Mouse (Mus musculus): ENCODE results near the gene Olfr846. TPM values are rescaled to one million over a fixed set of nuclear protein-coding genes. Genes with fewer than 3 reads are reported as not detected.

The Olfr846 gene
- not detected in 2 replicates for polyA plus RNA-seq (2014; fragmentation: Nextera tagmentation; extraction: Ambion mirVana)

GRCm38 (mm10) chr9:19363905-19364304 is at the start of gene Olfr846:
TSS of gene Olfr846 (minus strand) at chr9:19364005.
- H3K27me3 ChIP-seq (ENCODE audit: control insufficient read depth, insufficient read depth, low read length) = no peaks in the 10 kb centered on the region
- ATAC-seq (ENCODE audit: insufficient number of reproducible peaks, low FRiP score, low TSS enrichment, low read depth) (no peak), DNase-seq (ENCODE audit: low spot score) (no peak)
- no peak within 1 kb of the TSS for H3K27ac ChIP-seq (replicated peaks; ENCODE audit: low read depth, low read length)
- no peaks in the 10 kb centered on the region for H3K4me1 ChIP-seq (ENCODE audit: control insufficient read depth, insufficient read depth, low read length)
- no peak within 1 kb of the TSS for H3K9ac ChIP-seq (ENCODE audit: low read length)
- WGBS = 69% methylated on average over 1 of the region's 1 CpGs
- H3K36me3 ChIP-seq (ENCODE audit: control insufficient read depth, insufficient read depth, low read length) = no peaks in the 10 kb centered on the region
- no peak within 1 kb of the TSS for H3K4me3 ChIP-seq (ENCODE audit: low read depth, low read length)
- 0 out of 2 replicates have a peak, but pooled peaks cover 2% of the 10 kb centered on the region for H3K9me3 ChIP-seq (ENCODE audit: control insufficient read depth, low read length)
- H3K4me2 ChIP-seq (ENCODE audit: low read depth, severe bottlenecking) = no peak within 1 kb of the TSS

GRCm38 (mm10) chr9:19378569-19378968 is 14.8 kb upstream of the Olfr846 start, which contains the start of gene Olfr847:
TSS of gene Olfr847 (minus strand) at chr9:19378669.
- 75% methylated on average over 1 of the region's 1 CpGs for WGBS
- no peaks in the 10 kb centered on the region for H3K4me1 ChIP-seq (ENCODE audit: control insufficient read depth, insufficient read depth, low read length)
- H3K4me3 ChIP-seq (ENCODE audit: low read depth, low read length) = no peak within 1 kb of the TSS
- no peaks in the 10 kb centered on the region for H3K27me3 ChIP-seq (ENCODE audit: control insufficient read depth, insufficient read depth, low read length)
- ATAC-seq (ENCODE audit: insufficient number of reproducible peaks, low FRiP score, low TSS enrichment, low read depth) (no peak), DNase-seq (ENCODE audit: low spot score) (no peak)
- no peak within 1 kb of the TSS for H3K4me2 ChIP-seq (ENCODE audit: low read depth, severe bottlenecking)
- no peak within 1 kb of the TSS for H3K27ac ChIP-seq (replicated peaks; ENCODE audit: low read depth, low read length)
- no peaks in the 10 kb centered on the region for H3K9me3 ChIP-seq (ENCODE audit: control insufficient read depth, low read length)
- H3K9ac ChIP-seq (ENCODE audit: low read length) = no peak within 1 kb of the TSS
- no peaks in the 10 kb centered on the region for H3K36me3 ChIP-seq (ENCODE audit: control insufficient read depth, insufficient read depth, low read length)

GRCm38 (mm10) chr9:19336157-19336556 is 27.6 kb downstream of the Olfr846 start, which contains the start of gene Olfr845:
TSS of gene Olfr845 (plus strand) at chr9:19336457.
- 80% methylated on average over 1 of the region's 1 CpGs for WGBS

GRCm38 (mm10) chr9:19316047-19316446 is 47.8 kb downstream of the Olfr846 start, which contains the start of gene Olfr844:
TSS of gene Olfr844 (plus strand) at chr9:19316347.
- no peak for DNase-seq (ENCODE audit: low spot score)
- no peak for ATAC-seq (ENCODE audit: insufficient number of reproducible peaks, low FRiP score, low TSS enrichment, low read depth)
- H3K9me3 ChIP-seq (ENCODE audit: control insufficient read depth, low read length) = no peaks in the 10 kb centered on the region
- no peaks in the 10 kb centered on the region for H3K4me1 ChIP-seq (ENCODE audit: control insufficient read depth, insufficient read depth, low read length)
- no peak within 1 kb of the TSS for H3K4me3 ChIP-seq (ENCODE audit: low read depth, low read length)
- no peaks in the 10 kb centered on the region for H3K36me3 ChIP-seq (ENCODE audit: control insufficient read depth, insufficient read depth, low read length)
- H3K4me2 ChIP-seq (ENCODE audit: low read depth, severe bottlenecking) = no peak within 1 kb of the TSS
- H3K9ac ChIP-seq (ENCODE audit: low read length) = no peak within 1 kb of the TSS
- H3K27ac ChIP-seq (replicated peaks; ENCODE audit: low read depth, low read length) = no peak within 1 kb of the TSS
- H3K27me3 ChIP-seq (ENCODE audit: control insufficient read depth, insufficient read depth, low read length) = no peaks in the 10 kb centered on the region

More at GRCm38 (mm10) chr9:19336157-19336556, 27.6 kb downstream of the Olfr846 start, which contains the start of gene Olfr845:
- Histone ChIP-seq H3K36me3 (ENCODE audit: control insufficient read depth, insufficient read depth, low read length) (no peaks in the 10 kb centered on the region), H3K4me3 (ENCODE audit: low read depth, low read length) (no peak within 1 kb of the TSS), H3K9ac (ENCODE audit: low read length) (no peak within 1 kb of the TSS), H3K4me1 (ENCODE audit: control insufficient read depth, insufficient read depth, low read length) (no peaks in the 10 kb centered on the region), H3K27ac (replicated peaks; ENCODE audit: low read depth, low read length) (no peak within 1 kb of the TSS), H3K9me3 (ENCODE audit: control insufficient read depth, low read length) (no peaks in the 10 kb centered on the region; the same call in 1 of the 2 replicates), H3K27me3 (ENCODE audit: control insufficient read depth, insufficient read depth, low read length) (no peaks in the 10 kb centered on the region), H3K4me2 (ENCODE audit: low read depth, severe bottlenecking) (no peak within 1 kb of the TSS)
- no peak for DNase-seq (ENCODE audit: low spot score)
- ATAC-seq (ENCODE audit: insufficient number of reproducible peaks, low FRiP score, low TSS enrichment, low read depth) = no peak

Other genes with a start within 250 kb of the Olfr846 start
- gene Olfr836, start 243.6 kb downstream of the Olfr846 start, polyA plus RNA-seq (2014; fragmentation: Nextera tagmentation; extraction: Ambion mirVana) = not detected in 2 replicates
- not detected in 2 replicates for gene Olfr837, start 227.7 kb downstream of the Olfr846 start, polyA plus RNA-seq (2014; fragmentation: Nextera tagmentation; extraction: Ambion mirVana)
- not detected in 2 replicates for gene Olfr839-ps1, start 186.7 kb downstream of the Olfr846 start, polyA plus RNA-seq (2014; fragmentation: Nextera tagmentation; extraction: Ambion mirVana)
- not detected in 2 replicates for gene Olfr843, start 112.0 kb downstream of the Olfr846 start, polyA plus RNA-seq (2014; fragmentation: Nextera tagmentation; extraction: Ambion mirVana)
- not detected in 2 replicates for gene Olfr844, start 47.7 kb downstream of the Olfr846 start, polyA plus RNA-seq (2014; fragmentation: Nextera tagmentation; extraction: Ambion mirVana)
- not detected in 2 replicates for gene Olfr845, start 27.5 kb downstream of the Olfr846 start, polyA plus RNA-seq (2014; fragmentation: Nextera tagmentation; extraction: Ambion mirVana)
- not detected in 2 replicates for gene Olfr847, start 14.7 kb upstream of the Olfr846 start, polyA plus RNA-seq (2014; fragmentation: Nextera tagmentation; extraction: Ambion mirVana)
- not detected in 2 replicates for gene Olfr849, start 76.3 kb upstream of the Olfr846 start, polyA plus RNA-seq (2014; fragmentation: Nextera tagmentation; extraction: Ambion mirVana)
- not detected in 2 replicates for gene Olfr850, start 114.2 kb upstream of the Olfr846 start, polyA plus RNA-seq (2014; fragmentation: Nextera tagmentation; extraction: Ambion mirVana)
- gene Olfr851, start 129.3 kb upstream of the Olfr846 start, polyA plus RNA-seq (2014; fragmentation: Nextera tagmentation; extraction: Ambion mirVana) = not detected in 2 replicates
- gene Olfr853, start 177.1 kb upstream of the Olfr846 start, polyA plus RNA-seq (2014; fragmentation: Nextera tagmentation; extraction: Ambion mirVana) = not detected in 2 replicates
- not detected in 2 replicates for gene Olfr854, start 203.4 kb upstream of the Olfr846 start, polyA plus RNA-seq (2014; fragmentation: Nextera tagmentation; extraction: Ambion mirVana)
- not detected in 2 replicates for gene Olfr855, start 218.6 kb upstream of the Olfr846 start, polyA plus RNA-seq (2014; fragmentation: Nextera tagmentation; extraction: Ambion mirVana)